Mouse (Mus musculus): ENCODE measurements at regions not wholly inside any gene's neighbourhood (a gene's known extent, or its start where the extent isn't known, plus 50 kb on each side); places are given as distances from the start of the nearest gene placed in this dataset.
"Not testable (repeated sequence)": the region's sequence is repeated elsewhere in the genome, so short reads cannot be mapped to it uniquely, and the experiment has no call there.

- ATAC-seq = no peak
- no peak overlapping the region for H3K4me2 ChIP-seq (replicated peaks; ENCODE audit: low read depth)
- TF ChIP-seq CTCF (IDR thresholded peaks at IDR 0.05; ENCODE audit: low read depth) = no peak
- H3K4me3 ChIP-seq (ENCODE audit: low read depth, low read length) = no peak overlapping the region
- H3K9me3 ChIP-seq (ENCODE audit: control insufficient read depth) = no peaks in the 10 kb centered on the region
- no peaks in the 10 kb centered on the region for H3K4me1 ChIP-seq (replicated peaks; ENCODE audit: control insufficient read depth, insufficient read depth, low read length)
- no peaks in the 10 kb centered on the region for H3K36me3 ChIP-seq (ENCODE audit: control insufficient read depth, insufficient read depth)
- H3K27me3 ChIP-seq (replicated peaks; ENCODE audit: control insufficient read depth, insufficient read depth, low read length) = no peaks in the 10 kb centered on the region
- H3K27ac ChIP-seq (ENCODE audit: low read depth, low read length) = no peak overlapping the region
- no peak overlapping the region for H3K9ac ChIP-seq (ENCODE audit: low read depth, low read length)
- 55% methylated on average over 10 of the region's 10 CpGs for WGBS
These were observed 100.1 kb downstream of the Rps12 start for GRCm38 (mm10) chr10:23686969-23687368.

- 81% methylated on average over 4 of the region's 4 CpGs for WGBS
- H3K4me1 ChIP-seq (replicated peaks; ENCODE audit: control insufficient read depth, insufficient read depth, low read length) = no peaks in the 10 kb centered on the region
- H3K9me3 ChIP-seq (ENCODE audit: control insufficient read depth) = no peaks in the 10 kb centered on the region
- no peaks in the 10 kb centered on the region for H3K27me3 ChIP-seq (replicated peaks; ENCODE audit: control insufficient read depth, insufficient read depth, low read length)
- no peak for ATAC-seq
- no peak overlapping the region for H3K4me2 ChIP-seq (replicated peaks; ENCODE audit: low read depth)
- TF ChIP-seq CTCF (IDR thresholded peaks at IDR 0.05; ENCODE audit: low read depth) = no peak
- H3K27ac ChIP-seq (ENCODE audit: low read depth, low read length) = no peak overlapping the region
- H3K36me3 ChIP-seq (ENCODE audit: control insufficient read depth, insufficient read depth) = no peaks in the 10 kb centered on the region
- H3K9ac ChIP-seq (ENCODE audit: low read depth, low read length) = no peak overlapping the region
- H3K4me3 ChIP-seq (ENCODE audit: low read depth, low read length) = no peak overlapping the region
These were observed 104.0 kb downstream of the Rps12 start for GRCm38 (mm10) chr10:23683078-23683477.

- 75% methylated on average over 6 of the region's 6 CpGs for WGBS
- H3K27ac ChIP-seq (ENCODE audit: low read depth, low read length) = no peak overlapping the region
- H3K27me3 ChIP-seq (replicated peaks; ENCODE audit: control insufficient read depth, insufficient read depth, low read length) = no peaks in the 10 kb centered on the region
- H3K9me3 ChIP-seq (ENCODE audit: control insufficient read depth) = no peaks in the 10 kb centered on the region
- H3K4me1 ChIP-seq (replicated peaks; ENCODE audit: control insufficient read depth, insufficient read depth, low read length) = no peaks in the 10 kb centered on the region
- TF ChIP-seq CTCF (IDR thresholded peaks at IDR 0.05; ENCODE audit: low read depth) = no peak
- H3K4me3 ChIP-seq (ENCODE audit: low read depth, low read length) = no peak overlapping the region
- no peak overlapping the region for H3K4me2 ChIP-seq (replicated peaks; ENCODE audit: low read depth)
- H3K9ac ChIP-seq (ENCODE audit: low read depth, low read length) = no peak overlapping the region
- ATAC-seq = no peak
- H3K36me3 ChIP-seq (ENCODE audit: control insufficient read depth, insufficient read depth) = no peaks in the 10 kb centered on the region
These were observed 111.2 kb downstream of the Rps12 start for GRCm38 (mm10) chr10:23675911-23676310.

- Histone ChIP-seq H3K27ac (ENCODE audit: low read depth, low read length) (no peak overlapping the region), H3K9me3 (ENCODE audit: control insufficient read depth) (no peaks in the 10 kb centered on the region), H3K9ac (ENCODE audit: low read depth, low read length) (no peak overlapping the region), H3K27me3 (replicated peaks; ENCODE audit: control insufficient read depth, insufficient read depth, low read length) (no peaks in the 10 kb centered on the region), H3K36me3 (ENCODE audit: control insufficient read depth, insufficient read depth) (no peaks in the 10 kb centered on the region), H3K4me2 (replicated peaks; ENCODE audit: low read depth) (no peak overlapping the region), H3K4me3 (ENCODE audit: low read depth, low read length) (no peak overlapping the region), H3K4me1 (replicated peaks; ENCODE audit: control insufficient read depth, insufficient read depth, low read length) (no peaks in the 10 kb centered on the region)
- no peak for TF ChIP-seq CTCF (IDR thresholded peaks at IDR 0.05; ENCODE audit: low read depth)
- ATAC-seq = no peak
- 83% methylated on average over 16 of the region's 16 CpGs for WGBS
These were observed 112.2 kb downstream of the Rps12 start for GRCm38 (mm10) chr10:23674633-23675515.

GRCm38 (mm10) chr10:23672296-23672695, 114.8 kb downstream of the Rps12 start:
- no peak overlapping the region for H3K27ac ChIP-seq (ENCODE audit: low read depth, low read length)
- H3K4me3 ChIP-seq (ENCODE audit: low read depth, low read length) = no peak overlapping the region
- no peaks in the 10 kb centered on the region for H3K9me3 ChIP-seq (ENCODE audit: control insufficient read depth)
- no peaks in the 10 kb centered on the region for H3K27me3 ChIP-seq (replicated peaks; ENCODE audit: control insufficient read depth, insufficient read depth, low read length)
- ATAC-seq = no peak
- H3K4me2 ChIP-seq (replicated peaks; ENCODE audit: low read depth) = no peak overlapping the region
- WGBS = 89% methylated on average over 4 of the region's 4 CpGs
- no peak for TF ChIP-seq CTCF (IDR thresholded peaks at IDR 0.05; ENCODE audit: low read depth)
- H3K36me3 ChIP-seq (ENCODE audit: control insufficient read depth, insufficient read depth) = no peaks in the 10 kb centered on the region
- H3K4me1 ChIP-seq (replicated peaks; ENCODE audit: control insufficient read depth, insufficient read depth, low read length) = no peaks in the 10 kb centered on the region
- no peak overlapping the region for H3K9ac ChIP-seq (ENCODE audit: low read depth, low read length)

GRCm38 (mm10) chr10:23671494-23671893, 115.6 kb downstream of the Rps12 start:
- ATAC-seq = no peak
- Histone ChIP-seq H3K4me3 (ENCODE audit: low read depth, low read length) (no peak overlapping the region), H3K27me3 (replicated peaks; ENCODE audit: control insufficient read depth, insufficient read depth, low read length) (no peaks in the 10 kb centered on the region), H3K36me3 (ENCODE audit: control insufficient read depth, insufficient read depth) (no peaks in the 10 kb centered on the region), H3K4me1 (replicated peaks; ENCODE audit: control insufficient read depth, insufficient read depth, low read length) (no peaks in the 10 kb centered on the region), H3K9me3 (ENCODE audit: control insufficient read depth) (no peaks in the 10 kb centered on the region), H3K9ac (ENCODE audit: low read depth, low read length) (no peak overlapping the region), H3K27ac (ENCODE audit: low read depth, low read length) (no peak overlapping the region), H3K4me2 (replicated peaks; ENCODE audit: low read depth) (no peak overlapping the region)
- peak; percentile 62 for TF ChIP-seq CTCF (IDR thresholded peaks at IDR 0.05; ENCODE audit: low read depth)
- WGBS = 26% methylated on average over 8 of the region's 8 CpGs

GRCm38 (mm10) chr10:23665916-23666315, 121.2 kb downstream of the Rps12 start:
- 79% methylated on average over 8 of the region's 8 CpGs for WGBS
- not testable (repeated sequence) for H3K36me3 ChIP-seq (ENCODE audit: control insufficient read depth, insufficient read depth); H3K4me1 ChIP-seq (replicated peaks; ENCODE audit: control insufficient read depth, insufficient read depth, low read length); H3K27ac ChIP-seq (ENCODE audit: low read depth, low read length); H3K27me3 ChIP-seq (replicated peaks; ENCODE audit: control insufficient read depth, insufficient read depth, low read length); ATAC-seq; H3K9ac ChIP-seq (ENCODE audit: low read depth, low read length); H3K9me3 ChIP-seq (ENCODE audit: control insufficient read depth); H3K4me3 ChIP-seq (ENCODE audit: low read depth, low read length); H3K4me2 ChIP-seq (replicated peaks; ENCODE audit: low read depth)

Measured in intestine, postnatal 0 days (tissue).